ENCODE assay signal across 8 mouse cellular contexts in the genomic region with DNA sequence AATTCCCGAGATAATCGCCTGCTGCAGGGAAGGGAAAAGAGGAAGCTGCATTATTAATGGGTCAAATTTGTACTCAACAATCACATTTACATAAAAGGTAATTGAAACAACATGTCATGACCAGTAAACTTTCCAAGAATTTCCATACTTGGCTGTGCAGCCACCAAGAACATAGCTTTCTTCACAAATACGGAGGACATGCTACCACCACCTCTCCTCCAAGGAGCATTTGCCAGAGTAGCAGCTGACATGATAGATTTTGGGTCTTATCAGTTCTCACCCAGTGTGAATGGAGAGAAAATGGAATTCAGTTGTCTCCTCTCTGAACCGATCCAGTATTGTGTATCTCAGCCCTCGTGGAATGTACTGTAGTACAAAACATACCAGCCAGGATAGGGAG. TPM values are rescaled to one million over a fixed set of nuclear protein-coding genes. Genes with fewer than 3 reads are reported as not detected.
DNase-seq lines count a peak whose midpoint lies in the region; ATAC-seq and TF ChIP-seq lines count a peak whose summit lies in the region.

No protein-coding gene starts in this region.

- WGBS in lung, adult 2 months: under 1% methylated on average over 5 of the region's 5 CpGs
- WGBS in embryonic facial prominence, embryonic 11.5 days: 9% methylated on average over 5 of the region's 5 CpGs
- WGBS in intestine, postnatal 0 days: under 1% methylated on average over 5 of the region's 5 CpGs
- 15% methylated on average over 5 of the region's 5 CpGs for WGBS in neural tube, embryonic 15.5 days

- peak overlapping the region; percentile 93 for H3K9ac ChIP-seq in embryonic facial prominence, embryonic 11.5 days (replicated peaks; ENCODE audit: low read length)
- peak overlapping the region; percentile 100; the same call in 1 of the 2 replicates for H3K9ac ChIP-seq in intestine, postnatal 0 days (ENCODE audit: low read depth, low read length)
- peak overlapping the region; percentile 98 for H3K9ac ChIP-seq in neural tube, embryonic 15.5 days (replicated peaks)

- no peak for TF ChIP-seq CTCF in lung, adult 2 months (IDR thresholded peaks at IDR 0.05; ENCODE audit: insufficient read depth, low read length)
- no peak for TF ChIP-seq CTCF in intestine, postnatal 0 days (IDR thresholded peaks at IDR 0.05; ENCODE audit: low read depth)

- peak overlapping the region; percentile 53 for H3K4me2 ChIP-seq in embryonic facial prominence, embryonic 11.5 days (ENCODE audit: low read depth, low read length)
- H3K4me2 ChIP-seq in intestine, postnatal 0 days (replicated peaks; ENCODE audit: low read depth): peak overlapping the region; percentile 75
- peak overlapping the region; percentile 80 for H3K4me2 ChIP-seq in neural tube, embryonic 15.5 days

- no peak overlapping the region; the same call in 1 of the 2 replicates for H3K27ac ChIP-seq in embryonic facial prominence, embryonic 11.5 days (replicated peaks; ENCODE audit: low read depth, low read length)
- H3K27ac ChIP-seq in intestine, postnatal 0 days (ENCODE audit: low read depth, low read length): 0 out of 2 replicates have a peak overlapping the region, but pooled peaks have one; percentile 97
- peak overlapping the region; percentile 98 for H3K27ac ChIP-seq in neural tube, embryonic 15.5 days (replicated peaks)

- no peaks in the 10 kb centered on the region for H3K9me3 ChIP-seq in embryonic facial prominence, embryonic 11.5 days (replicated peaks; ENCODE audit: control insufficient read depth, low read length)
- H3K9me3 ChIP-seq in intestine, postnatal 0 days (ENCODE audit: control insufficient read depth): no peaks in the 10 kb centered on the region
- no peaks in the 10 kb centered on the region for H3K9me3 ChIP-seq in neural tube, embryonic 15.5 days (replicated peaks)

- H3K4me3 ChIP-seq in lung, adult 2 months (replicated peaks; ENCODE audit: extremely low read depth, low read depth, low read length): peak overlapping the region; percentile 93
- H3K4me3 ChIP-seq in embryonic facial prominence, embryonic 11.5 days (ENCODE audit: low read depth, low read length): peak overlapping the region; percentile 94
- peak overlapping the region; percentile 99 for H3K4me3 ChIP-seq in intestine, postnatal 0 days (ENCODE audit: low read depth, low read length)
- H3K4me3 ChIP-seq in neural tube, embryonic 15.5 days (replicated peaks): peak overlapping the region; percentile 99

- no peak for ATAC-seq in embryonic facial prominence, embryonic 11.5 days (replicated peaks; ENCODE audit: insufficient number of reproducible peaks, low FRiP score, low TSS enrichment, low read depth)
- ATAC-seq in intestine, postnatal 0 days: no peak
- no peak for ATAC-seq in neural tube, embryonic 15.5 days (ENCODE audit: low FRiP score)

- no peaks in the 10 kb centered on the region for H3K36me3 ChIP-seq in embryonic facial prominence, embryonic 11.5 days (replicated peaks; ENCODE audit: control insufficient read depth, insufficient read depth, low read depth, low read length)
- H3K36me3 ChIP-seq in intestine, postnatal 0 days (ENCODE audit: control insufficient read depth, insufficient read depth): no peaks in the 10 kb centered on the region
- no peaks in the 10 kb centered on the region for H3K36me3 ChIP-seq in neural tube, embryonic 15.5 days

- no peak for DNase-seq in lung, adult 2 months
- no peak for DNase-seq in lung, postnatal 4 days
- DNase-seq in embryonic facial prominence, embryonic 11.5 days (ENCODE audit: low spot score): no peak
- no peak for DNase-seq in T-cell, adult 2 months (ENCODE audit: low spot score)
- no peak for DNase-seq in left cerebral cortex, adult 8-10 months (ENCODE audit: low spot score in 2 of 2)
- no peak for DNase-seq in Muller cell, postnatal 12 days (ENCODE audit: inconsistent ontology term)

- peaks cover 18% of the 10 kb centered on the region for H3K4me1 ChIP-seq in lung, adult 2 months (ENCODE audit: control insufficient read depth, insufficient read depth, low read length)
- no peaks in the 10 kb centered on the region for H3K4me1 ChIP-seq in embryonic facial prominence, embryonic 11.5 days (ENCODE audit: control insufficient read depth, insufficient read depth, low read length)
- 0 out of 2 replicates have a peak, but pooled peaks cover 6% of the 10 kb centered on the region for H3K4me1 ChIP-seq in intestine, postnatal 0 days (replicated peaks; ENCODE audit: control insufficient read depth, insufficient read depth, low read length)
- peaks cover 28% of the 10 kb centered on the region for H3K4me1 ChIP-seq in neural tube, embryonic 15.5 days

- no peak for TF ChIP-seq POLR2A in lung, adult 2 months (IDR thresholded peaks at IDR 0.05; ENCODE audit: borderline replicate concordance, extremely low read depth, low read depth, low read length)

- H3K27me3 ChIP-seq in embryonic facial prominence, embryonic 11.5 days (ENCODE audit: control insufficient read depth, insufficient read depth, low read length): no peaks in the 10 kb centered on the region
- no peaks in the 10 kb centered on the region for H3K27me3 ChIP-seq in intestine, postnatal 0 days (replicated peaks; ENCODE audit: control insufficient read depth, insufficient read depth, low read length)
- no peaks in the 10 kb centered on the region for H3K27me3 ChIP-seq in neural tube, embryonic 15.5 days (replicated peaks)

RNA-seq across cellular contexts. Expression of a gene that starts 1.4 kb away (rescaled TPM):
- polyA plus RNA-seq in lung, adult 2 months (2012; rRNA removed): 120 and 360 TPM in 2 replicates
- 246 and 247 TPM in 2 replicates for polyA plus RNA-seq in embryonic facial prominence, embryonic 11.5 days (2014; fragmentation: Nextera tagmentation; extraction: Ambion mirVana)
- 364 and 399 TPM in 2 replicates for polyA plus RNA-seq in intestine, postnatal 0 days (2015; fragmentation: Nextera tagmentation; extraction: Ambion mirVana)
- 421 and 449 TPM in 2 replicates for polyA plus RNA-seq in neural tube, embryonic 15.5 days (2015; fragmentation: Nextera tagmentation; extraction: Ambion mirVana)
- 100 to 1,000 TPM; 221 to 237 (median 224) TPM for total RNA-seq in left cerebral cortex, adult 8-10 months (2022)

RNA-seq across cellular contexts. Expression of a gene that starts 56.6 kb away (rescaled TPM):
- polyA plus RNA-seq in lung, adult 2 months (2012; rRNA removed): 2,994 and 3,301 TPM in 2 replicates
- polyA plus RNA-seq in embryonic facial prominence, embryonic 11.5 days (2014; fragmentation: Nextera tagmentation; extraction: Ambion mirVana): 50.1 and 51.7 TPM in 2 replicates
- polyA plus RNA-seq in intestine, postnatal 0 days (2015; fragmentation: Nextera tagmentation; extraction: Ambion mirVana): 129 and 138 TPM in 2 replicates
- 38.4 and 59.2 TPM in 2 replicates for polyA plus RNA-seq in neural tube, embryonic 15.5 days (2015; fragmentation: Nextera tagmentation; extraction: Ambion mirVana)
- total RNA-seq in left cerebral cortex, adult 8-10 months (2022): 10 to 100 TPM; 49.8 to 64.6 (median 59.3) TPM

Comparison
In these comparisons a context has a peak if more than half of its experiments do, and no peak if none do; other contexts are left out.
1. RNA of a gene that starts 56.6 kb away (polyA plus RNA-seq): 2,994 to 3,301 TPM in lung, adult 2 months; 129 to 138 TPM in intestine, postnatal 0 days, 50.1 to 51.7 TPM in embryonic facial prominence, embryonic 11.5 days and 38.4 to 59.2 TPM in neural tube, embryonic 15.5 days; every median in the first group is over 10 times any median in the second.
2. Peak in every context shown above with its lines, with median percentiles within 50 percentile points of each other: H3K4me3 ChIP-seq, H3K4me2 ChIP-seq and H3K9ac ChIP-seq.